Comparison of ENCODE assay signal across 17 mouse cellular contexts in genomic region chr7:138708373-138708772, GRCm38 (mm10).
"Had no signal": no experiment of that assay in that cellular context is flagged by ENCODE, and none has a peak within 500 bp of the region (broad histone marks: within the 10 kb centered on the region; RNA-seq: fewer than 3 reads in every experiment).

No protein-coding gene starts in this region.

- H3K4me2 ChIP-seq: lung, embryonic 15.5 days; midbrain, embryonic 11.5 days; midbrain, embryonic 13.5 days; midbrain, embryonic 15.5 days; neural tube, embryonic 12.5 days; stomach, embryonic 15.5 days had no signal

- H3K36me3 ChIP-seq: lung, embryonic 15.5 days; midbrain, embryonic 13.5 days; midbrain, embryonic 15.5 days; neural tube, embryonic 12.5 days; stomach, embryonic 15.5 days had no signal

- H3K4me3 ChIP-seq: lung, embryonic 15.5 days; megakaryocyte, embryonic 14.5 days; midbrain, embryonic 13.5 days; midbrain, embryonic 15.5 days; neural tube, embryonic 12.5 days; stomach, embryonic 15.5 days had no signal

- H3K27me3 ChIP-seq: lung, embryonic 15.5 days; megakaryocyte, embryonic 14.5 days; midbrain, embryonic 13.5 days; midbrain, embryonic 15.5 days; neural tube, embryonic 12.5 days; stomach, embryonic 15.5 days had no signal

- H3K27ac ChIP-seq: lung, embryonic 15.5 days; macrophage; midbrain, embryonic 13.5 days; midbrain, embryonic 15.5 days; neural tube, embryonic 12.5 days; stomach, embryonic 15.5 days; stomach, postnatal 0 days had no signal

- H3K9ac ChIP-seq: lung, embryonic 15.5 days; midbrain, embryonic 13.5 days; midbrain, embryonic 15.5 days; neural tube, embryonic 12.5 days; stomach, embryonic 15.5 days had no signal

- H3K4me1 ChIP-seq: lung, embryonic 15.5 days; megakaryocyte, embryonic 14.5 days; midbrain, embryonic 13.5 days; midbrain, embryonic 15.5 days; neural tube, embryonic 12.5 days; stomach, embryonic 15.5 days had no signal

- H3K9me3 ChIP-seq: lung, embryonic 15.5 days; megakaryocyte, embryonic 14.5 days; midbrain, embryonic 13.5 days; midbrain, embryonic 15.5 days; neural tube, embryonic 12.5 days; stomach, embryonic 15.5 days had no signal

- ATAC-seq: lung, postnatal 0 days; midbrain, embryonic 13.5 days; midbrain, embryonic 15.5 days had no signal

- DNase-seq: lung, adult 2 months; lung, postnatal 14 days; lung, postnatal 36 days; right cerebral cortex, postnatal 14 days; thymus, adult 2 months; thymus, postnatal 25 days; thymus, postnatal 4 days had no signal
